Mouse (Mus musculus): ENCODE measurements around the gene Wdr6. TPM values are rescaled to one million over a fixed set of nuclear protein-coding genes. Genes with fewer than 3 reads are reported as not detected.

Gene Wdr6
- polyA plus RNA-seq, 1 experiment from 2014 or later, result 150 TPM

GRCm38 (mm10) chr9:108596998-108597764 lies 18.6 kb upstream of the Wdr6 start, which contains the start of gene P4htm:
TSS of gene P4htm (minus strand) at chr9:108597667.
- Histone ChIP-seq H3K4me3 (ENCODE audit: low read length) (peak within 1 kb of the TSS; percentile 81), H3K9me3 (ENCODE audit: low read length) (no peaks in the 10 kb centered on the region), H3K27ac (ENCODE audit: low read length) (no peak within 1 kb of the TSS), H3K36me3 (ENCODE audit: insufficient read depth, low read length) (0 out of 2 replicates have a peak, but pooled peaks cover under 1% of the 10 kb centered on the region), H3K4me2 (replicated peaks; ENCODE audit: low read depth, low read length) (peak within 1 kb of the TSS; percentile 93), H3K9ac (replicated peaks; ENCODE audit: low read length) (peak within 1 kb of the TSS; percentile 88), H3K4me1 (ENCODE audit: insufficient read depth, low read length) (peaks cover 12% of the 10 kb centered on the region), H3K27me3 (ENCODE audit: insufficient read depth, low read length) (no peaks in the 10 kb centered on the region)
- WGBS, result 3% methylated on average over 67 of the region's 69 CpGs
- peak; percentile 87 for ATAC-seq (ENCODE audit: low FRiP score, low TSS enrichment)

DNA sequence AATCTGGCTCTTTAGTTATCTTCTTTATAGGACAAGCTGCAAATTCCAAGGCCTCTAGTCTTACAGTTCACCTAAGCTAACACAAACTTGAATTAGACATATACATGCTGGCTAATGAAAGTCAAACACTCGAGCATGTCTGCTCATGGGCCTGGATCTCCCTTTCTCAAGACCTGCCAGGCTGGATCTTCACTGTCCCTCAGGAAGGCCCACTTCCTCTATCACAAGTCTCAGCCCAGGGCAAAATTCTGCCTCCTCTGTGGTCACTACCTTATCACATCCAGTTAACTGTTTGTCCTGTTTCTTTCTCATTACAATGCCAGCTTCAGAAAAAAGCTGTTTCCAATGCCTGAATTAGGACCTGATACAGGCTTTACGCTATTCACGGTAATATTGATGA lies 15.8 kb upstream of the Wdr6 start:
- no peak overlapping the region for H3K27ac ChIP-seq (ENCODE audit: low read length)
- H3K4me2 ChIP-seq (replicated peaks; ENCODE audit: low read depth, low read length), result no peak overlapping the region
- H3K4me3 ChIP-seq (ENCODE audit: low read length), result no peak overlapping the region
- no peak overlapping the region for H3K9ac ChIP-seq (replicated peaks; ENCODE audit: low read length)
- peaks cover 12% of the 10 kb centered on the region for H3K4me1 ChIP-seq (ENCODE audit: insufficient read depth, low read length)
- no peaks in the 10 kb centered on the region for H3K36me3 ChIP-seq (ENCODE audit: insufficient read depth, low read length)
- H3K27me3 ChIP-seq (ENCODE audit: insufficient read depth, low read length), result no peaks in the 10 kb centered on the region
- ATAC-seq (ENCODE audit: low FRiP score, low TSS enrichment), result no peak
- no peaks in the 10 kb centered on the region for H3K9me3 ChIP-seq (ENCODE audit: low read length)
- WGBS, result 87% methylated on average over 3 of the region's 3 CpGs

GRCm38 (mm10) chr9:108591462-108591861 lies 12.9 kb upstream of the Wdr6 start:
- H3K27me3 ChIP-seq (ENCODE audit: insufficient read depth, low read length), result no peaks in the 10 kb centered on the region
- H3K4me3 ChIP-seq (ENCODE audit: low read length), result no peak overlapping the region
- no peaks in the 10 kb centered on the region for H3K9me3 ChIP-seq (ENCODE audit: low read length)
- H3K4me1 ChIP-seq (ENCODE audit: insufficient read depth, low read length), result peaks cover 25% of the 10 kb centered on the region
- H3K36me3 ChIP-seq (ENCODE audit: insufficient read depth, low read length), result no peaks in the 10 kb centered on the region
- no peak overlapping the region for H3K27ac ChIP-seq (ENCODE audit: low read length)
- no peak overlapping the region for H3K9ac ChIP-seq (replicated peaks; ENCODE audit: low read length)
- no peak overlapping the region for H3K4me2 ChIP-seq (replicated peaks; ENCODE audit: low read depth, low read length)
- no peak for ATAC-seq (ENCODE audit: low FRiP score, low TSS enrichment)
- 73% methylated on average over 4 of the region's 4 CpGs for WGBS

- no peak overlapping the region for H3K4me3 ChIP-seq (ENCODE audit: low read length)
- H3K9ac ChIP-seq (replicated peaks; ENCODE audit: low read length), result no peak overlapping the region
- H3K36me3 ChIP-seq (ENCODE audit: insufficient read depth, low read length), result no peaks in the 10 kb centered on the region
- ATAC-seq (ENCODE audit: low FRiP score, low TSS enrichment), result no peak
- H3K9me3 ChIP-seq (ENCODE audit: low read length), result no peaks in the 10 kb centered on the region
- H3K4me2 ChIP-seq (replicated peaks; ENCODE audit: low read depth, low read length), result no peak overlapping the region
- H3K27ac ChIP-seq (ENCODE audit: low read length), result peak overlapping the region; percentile 25; the same call in 1 of the 2 replicates
- H3K4me1 ChIP-seq (ENCODE audit: insufficient read depth, low read length), result peaks cover 22% of the 10 kb centered on the region
- 63% methylated on average over 5 of the region's 5 CpGs for WGBS
- H3K27me3 ChIP-seq (ENCODE audit: insufficient read depth, low read length), result no peaks in the 10 kb centered on the region
These were observed 10.7 kb upstream of the Wdr6 start for GRCm38 (mm10) chr9:108589229-108589628.

DNA sequence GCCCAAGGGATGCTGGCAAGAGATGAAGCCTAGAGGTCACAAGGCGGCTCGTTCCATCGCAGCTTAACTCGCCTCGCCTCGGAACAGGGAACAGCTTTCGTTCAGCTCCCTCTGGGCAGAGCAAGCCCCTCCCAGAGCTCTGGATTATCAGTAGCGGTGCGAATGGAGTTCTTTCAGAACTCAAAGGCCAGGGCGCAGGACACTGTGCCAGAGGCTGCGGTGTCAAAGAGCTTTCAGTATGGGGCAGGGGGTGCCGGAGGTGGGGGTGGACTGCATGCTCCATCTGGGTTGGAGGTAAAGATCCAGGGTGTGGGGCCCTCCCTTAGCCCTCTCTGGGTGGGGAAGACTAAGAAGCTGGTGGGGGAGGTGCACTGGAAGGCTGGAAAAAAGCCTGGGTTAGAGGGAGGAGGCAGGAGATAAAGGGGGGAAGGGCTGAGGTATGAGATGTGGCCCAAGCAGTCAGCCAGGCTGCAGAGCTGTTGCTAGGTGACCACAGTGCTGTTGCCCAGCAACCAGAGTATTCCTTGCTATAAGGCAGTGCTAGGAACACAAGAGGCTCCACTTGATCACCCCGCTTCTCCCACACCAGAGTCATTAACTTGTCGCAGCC lies 9.1 kb upstream of the Wdr6 start:
- Histone ChIP-seq H3K9ac (replicated peaks; ENCODE audit: low read length) (peak overlapping the region; percentile 31; the same call in 1 of the 2 replicates), H3K4me2 (replicated peaks; ENCODE audit: low read depth, low read length) (peak overlapping the region; percentile 46), H3K9me3 (ENCODE audit: low read length) (no peaks in the 10 kb centered on the region), H3K27me3 (ENCODE audit: insufficient read depth, low read length) (no peaks in the 10 kb centered on the region), H3K27ac (ENCODE audit: low read length) (peak overlapping the region; percentile 89), H3K4me1 (ENCODE audit: insufficient read depth, low read length) (peaks cover 22% of the 10 kb centered on the region), H3K36me3 (ENCODE audit: insufficient read depth, low read length) (no peaks in the 10 kb centered on the region), H3K4me3 (ENCODE audit: low read length) (peak overlapping the region; percentile 26)
- 4% methylated on average over 14 of the region's 14 CpGs for WGBS
- ATAC-seq (ENCODE audit: low FRiP score, low TSS enrichment), result peak; percentile 97

DNA sequence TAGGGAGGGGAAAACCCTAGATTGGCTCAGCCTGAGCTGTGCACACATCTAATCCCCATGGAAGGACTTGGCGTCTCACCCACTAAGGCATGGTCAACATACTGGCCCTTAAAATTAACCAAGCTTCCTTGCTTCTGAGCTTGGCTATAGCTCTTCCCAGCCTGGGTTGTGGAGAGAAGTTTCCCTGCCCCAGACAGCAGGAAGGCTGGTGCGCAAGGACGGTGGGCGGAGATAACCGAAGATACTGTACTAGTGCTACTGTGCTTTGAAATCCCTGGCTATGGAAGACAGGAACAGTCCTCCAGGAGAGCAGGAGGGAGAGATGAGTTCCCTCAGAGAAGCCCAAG lies 778 bp upstream of the Wdr6 start:
- H3K36me3 ChIP-seq (ENCODE audit: insufficient read depth, low read length), result peaks cover 7% of the 10 kb centered on the region; the same call in 1 of the 2 replicates
- peaks cover 24% of the 10 kb centered on the region for H3K4me1 ChIP-seq (ENCODE audit: insufficient read depth, low read length)
- peak overlapping the region; percentile 87 for H3K4me2 ChIP-seq (replicated peaks; ENCODE audit: low read depth, low read length)
- peak overlapping the region; percentile 81 for H3K4me3 ChIP-seq (ENCODE audit: low read length)
- ATAC-seq (ENCODE audit: low FRiP score, low TSS enrichment), result no peak
- H3K27me3 ChIP-seq (ENCODE audit: insufficient read depth, low read length), result no peaks in the 10 kb centered on the region
- H3K9ac ChIP-seq (replicated peaks; ENCODE audit: low read length), result peak overlapping the region; percentile 96
- peak overlapping the region; percentile 94 for H3K27ac ChIP-seq (ENCODE audit: low read length)
- 62% methylated on average over 5 of the region's 5 CpGs for WGBS
- H3K9me3 ChIP-seq (ENCODE audit: low read length), result no peaks in the 10 kb centered on the region

DNA sequence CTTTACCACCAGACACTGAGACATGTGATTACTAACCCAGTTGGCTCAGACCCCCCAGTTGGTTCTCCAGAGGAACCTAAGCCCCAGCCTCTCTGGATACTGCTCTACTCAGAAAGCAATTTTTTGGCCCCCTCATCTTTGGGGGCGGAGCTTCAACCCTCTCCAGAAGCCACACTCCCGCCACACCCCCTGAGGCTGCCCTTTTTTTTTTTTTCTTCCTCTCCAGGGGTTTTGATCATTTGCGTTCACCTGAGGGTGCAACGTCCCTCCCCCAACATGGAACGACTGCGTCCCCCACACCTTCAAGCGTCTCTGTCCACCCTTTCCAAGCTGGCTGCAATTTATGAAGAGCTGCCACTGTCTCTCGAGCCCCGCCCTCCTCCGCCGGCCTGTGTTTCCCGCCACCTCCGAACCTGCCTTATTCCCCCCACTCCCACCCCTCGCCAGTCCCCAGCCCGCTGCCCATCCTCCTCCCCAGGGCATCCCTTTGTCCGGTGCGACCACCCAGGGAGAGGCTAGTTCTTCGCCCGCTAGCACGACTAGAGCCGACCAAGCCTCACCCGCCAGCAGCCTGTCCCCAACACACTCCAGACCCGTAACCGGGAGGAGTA lies 500 bp downstream of the Wdr6 start:
- Histone ChIP-seq H3K36me3 (ENCODE audit: insufficient read depth, low read length) (peaks cover 18% of the 10 kb centered on the region; the same call in 1 of the 2 replicates), H3K9ac (replicated peaks; ENCODE audit: low read length) (peak overlapping the region; percentile 96), H3K9me3 (ENCODE audit: low read length) (no peaks in the 10 kb centered on the region), H3K27ac (ENCODE audit: low read length) (peak overlapping the region; percentile 94), H3K27me3 (ENCODE audit: insufficient read depth, low read length) (no peaks in the 10 kb centered on the region), H3K4me3 (ENCODE audit: low read length) (peak overlapping the region; percentile 81), H3K4me2 (replicated peaks; ENCODE audit: low read depth, low read length) (peak overlapping the region; percentile 87), H3K4me1 (ENCODE audit: insufficient read depth, low read length) (peaks cover 24% of the 10 kb centered on the region)
- 0% methylated on average over 23 of the region's 24 CpGs for WGBS
- no peak; the same call in 1 of the 2 replicates for ATAC-seq (ENCODE audit: low FRiP score, low TSS enrichment)

DNA sequence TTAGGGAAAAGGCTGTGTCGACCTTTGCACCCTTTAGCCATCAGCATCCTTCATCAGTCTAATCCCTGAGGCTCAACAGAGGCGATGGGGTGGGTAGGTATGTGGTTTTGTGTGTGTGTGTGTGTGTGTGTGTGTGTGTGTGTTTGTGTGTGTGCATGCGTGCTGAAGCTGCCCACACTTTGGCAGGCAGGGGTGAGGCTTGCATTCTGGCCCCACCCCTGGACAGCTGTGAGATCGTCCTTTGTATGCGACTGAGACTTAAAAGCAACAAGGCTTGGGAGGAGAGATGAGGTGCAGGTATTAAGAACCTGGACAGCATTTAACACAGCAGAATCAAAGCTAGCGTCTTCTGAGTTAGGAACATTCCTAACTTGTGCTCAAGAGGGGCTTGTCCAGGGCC lies 1.5 kb downstream of the Wdr6 start:
- Histone ChIP-seq H3K27me3 (ENCODE audit: insufficient read depth, low read length) (no peaks in the 10 kb centered on the region), H3K4me2 (replicated peaks; ENCODE audit: low read depth, low read length) (peak overlapping the region; percentile 87), H3K36me3 (ENCODE audit: insufficient read depth, low read length) (peaks cover 28% of the 10 kb centered on the region), H3K4me1 (ENCODE audit: insufficient read depth, low read length) (peaks cover 24% of the 10 kb centered on the region), H3K9me3 (ENCODE audit: low read length) (no peaks in the 10 kb centered on the region), H3K27ac (ENCODE audit: low read length) (0 out of 2 replicates have a peak overlapping the region, but pooled peaks have one; percentile 22), H3K9ac (replicated peaks; ENCODE audit: low read length) (peak overlapping the region; percentile 96), H3K4me3 (ENCODE audit: low read length) (peak overlapping the region; percentile 81)
- ATAC-seq (ENCODE audit: low FRiP score, low TSS enrichment), result no peak
- WGBS, result 41% methylated on average over 6 of the region's 6 CpGs

GRCm38 (mm10) chr9:108575321-108576297 lies 2.9 kb downstream of the Wdr6 start:
- no peak for ATAC-seq (ENCODE audit: low FRiP score, low TSS enrichment)
- Histone ChIP-seq H3K9me3 (ENCODE audit: low read length) (no peaks in the 10 kb centered on the region), H3K4me3 (ENCODE audit: low read length) (no peak overlapping the region), H3K4me1 (ENCODE audit: insufficient read depth, low read length) (peaks cover 28% of the 10 kb centered on the region), H3K4me2 (replicated peaks; ENCODE audit: low read depth, low read length) (no peak overlapping the region), H3K27me3 (ENCODE audit: insufficient read depth, low read length) (no peaks in the 10 kb centered on the region), H3K9ac (replicated peaks; ENCODE audit: low read length) (no peak overlapping the region), H3K27ac (ENCODE audit: low read length) (no peak overlapping the region), H3K36me3 (ENCODE audit: insufficient read depth, low read length) (peaks cover 40% of the 10 kb centered on the region)
- 77% methylated on average over 37 of the region's 37 CpGs for WGBS
